Mouse (Mus musculus): ENCODE measurements around the gene Btnl1.

Gene Btnl1

GRCm38 (mm10) chr17:34384699-34385098 lies 7.8 kb downstream of the Btnl1 start:
- no peak for DNase-seq (ENCODE audit: low spot score in 2 of 2)

GRCm38 (mm10) chr17:34386656-34387055 lies 9.7 kb downstream of the Btnl1 start:
- DNase-seq (ENCODE audit: low spot score in 2 of 2) = no peak

GRCm38 (mm10) chr17:34388513-34388912 lies 11.6 kb downstream of the Btnl1 start:
- no peak for DNase-seq (ENCODE audit: low spot score in 2 of 2)

DNA sequence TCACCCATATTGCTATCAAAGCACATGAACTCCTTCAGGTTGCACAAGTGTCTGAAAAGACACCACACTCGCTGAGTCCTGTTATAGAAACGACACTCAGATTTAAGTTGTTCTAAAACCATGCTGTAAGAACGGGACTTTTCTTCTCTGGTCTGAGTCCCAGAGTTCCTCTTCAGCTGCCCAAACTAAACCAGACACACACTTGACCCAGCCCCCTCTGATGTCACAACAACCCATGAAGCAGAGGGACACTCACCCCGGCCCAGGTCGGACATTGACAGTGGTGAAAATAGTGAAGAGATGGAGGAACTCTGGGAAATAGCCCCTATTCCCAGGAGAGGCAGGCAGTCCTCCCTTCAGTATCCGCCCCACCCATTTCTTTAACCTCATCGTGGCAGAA lies 14.6 kb downstream of the Btnl1 start:
- no peak for DNase-seq (ENCODE audit: low spot score in 2 of 2)

DNA sequence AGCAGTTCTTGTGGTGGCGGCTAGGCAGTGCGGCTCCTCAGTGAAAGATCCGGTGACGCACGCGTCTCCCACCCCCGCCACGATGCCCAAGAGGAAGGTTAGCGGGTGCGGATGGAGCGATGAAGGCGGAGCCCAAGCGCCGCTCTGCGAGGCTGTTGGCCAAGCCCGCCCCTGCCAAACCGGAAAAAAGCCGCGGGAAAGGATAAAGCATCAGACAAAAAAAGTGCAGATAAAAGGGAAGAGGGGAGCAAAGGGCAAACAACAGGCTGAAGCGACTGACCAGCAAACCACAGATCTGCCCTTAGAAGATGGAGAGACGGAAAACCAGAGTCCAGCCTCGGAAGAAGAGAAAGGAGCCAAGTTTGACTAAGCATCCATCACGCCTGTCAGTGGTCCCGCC lies 15.4 kb downstream of the Btnl1 start:
- DNase-seq (ENCODE audit: low spot score in 2 of 2) = peak in 1 of 2 experiments; percentile 8

- no peak for DNase-seq (ENCODE audit: low spot score in 2 of 2)
These were observed 20.4 kb downstream of the Btnl1 start for GRCm38 (mm10) chr17:34397357-34397756.

- peak; percentile 3 to 15 for DNase-seq (ENCODE audit: low spot score in 2 of 2)
These were observed 21.3 kb downstream of the Btnl1 start for GRCm38 (mm10) chr17:34398058-34398710.

GRCm38 (mm10) chr17:34398711-34399393 lies 21.9 kb downstream of the Btnl1 start, which contains the start of gene BC051142:
BC051142 (plus strand) TSS chr17:34398820.
- peak; percentile 44 to 65 for DNase-seq (ENCODE audit: low spot score in 2 of 2)

- DNase-seq (ENCODE audit: low spot score in 2 of 2) = no peak
These were observed 22.4 kb downstream of the Btnl1 start for GRCm38 (mm10) chr17:34399394-34399715.

DNA sequence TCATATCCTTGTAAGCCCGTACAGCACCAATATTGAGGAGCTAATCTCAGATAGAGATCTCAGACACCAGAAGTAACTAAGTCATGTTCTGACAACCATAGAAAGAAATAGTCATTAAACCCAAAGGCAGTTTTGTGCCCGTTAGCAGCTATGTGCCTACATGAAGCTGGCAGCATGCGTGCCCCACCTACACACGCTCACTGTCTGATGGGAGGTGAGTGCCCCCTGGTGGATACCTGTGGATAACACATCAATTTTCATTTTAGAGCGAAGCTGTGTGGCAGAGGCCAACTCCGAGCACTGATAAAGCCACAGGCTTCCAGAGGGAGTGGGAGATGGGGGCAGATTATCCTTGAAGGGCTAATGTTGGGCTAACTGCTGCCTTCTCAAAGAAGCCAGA lies 34.2 kb downstream of the Btnl1 start:
- DNase-seq (ENCODE audit: low spot score in 2 of 2) = peak; percentile 21 to 54

- no peak for DNase-seq (ENCODE audit: low spot score in 2 of 2)
These were observed 43.1 kb downstream of the Btnl1 start for GRCm38 (mm10) chr17:34420014-34420413.

DNA sequence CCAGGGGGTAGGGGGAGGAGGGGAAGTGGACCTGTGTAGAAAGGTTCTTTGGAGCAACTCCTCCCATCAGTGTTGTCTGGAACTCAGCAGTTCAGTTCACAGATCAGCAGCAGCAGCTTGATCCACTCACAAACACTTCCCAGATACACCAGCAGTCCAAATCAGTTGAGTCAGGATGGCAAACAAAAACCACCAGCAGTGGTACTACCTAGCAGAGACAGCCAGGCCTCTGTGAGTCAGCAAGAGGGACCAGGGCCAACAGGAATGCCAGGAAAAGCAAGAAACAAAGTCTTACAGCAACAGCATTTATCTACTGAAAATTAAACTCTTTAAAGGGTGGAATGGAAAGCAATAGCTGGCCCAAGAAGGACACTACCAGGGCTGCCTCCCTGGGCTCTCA lies 50.7 kb downstream of the Btnl1 start:
- DNase-seq (ENCODE audit: low spot score in 2 of 2) = no peak

Data from urinary bladder, postnatal 36 days (tissue).